Mouse (Mus musculus) right cerebral cortex, adult 18-20 months (tissue): ENCODE results near the gene Nceh1.

ENCODE experiments used
- DNase-seq: peaks from one replicate; pipeline ENCODE4 v3.0.0; 2022; ENCODE audit warnings: mixed read lengths

The Nceh1 gene

DNA sequence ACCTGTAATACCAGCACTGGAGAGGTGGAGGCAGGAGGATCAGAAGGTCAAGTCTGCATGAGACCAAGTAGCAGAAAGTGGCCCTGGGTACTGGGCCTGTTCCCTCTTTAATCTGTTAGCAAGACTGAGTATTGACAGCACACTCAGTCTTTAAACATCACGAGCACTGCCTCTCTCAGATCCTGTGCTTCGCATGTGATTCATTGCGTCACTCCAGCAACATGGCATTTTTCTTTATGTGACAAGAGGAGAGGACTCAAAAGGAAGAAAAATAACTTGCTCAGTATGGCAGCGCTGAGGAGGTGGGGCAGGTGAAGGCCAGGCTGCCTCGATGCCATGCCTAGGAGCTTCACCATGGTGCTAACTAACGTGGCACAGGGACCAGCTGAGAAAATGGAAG, 9.1 kb downstream of the Nceh1 start:
- DNase-seq, result no peak

GRCm38 (mm10) chr3:27193844-27194317, 11.1 kb downstream of the Nceh1 start:
- no peak for DNase-seq

DNA sequence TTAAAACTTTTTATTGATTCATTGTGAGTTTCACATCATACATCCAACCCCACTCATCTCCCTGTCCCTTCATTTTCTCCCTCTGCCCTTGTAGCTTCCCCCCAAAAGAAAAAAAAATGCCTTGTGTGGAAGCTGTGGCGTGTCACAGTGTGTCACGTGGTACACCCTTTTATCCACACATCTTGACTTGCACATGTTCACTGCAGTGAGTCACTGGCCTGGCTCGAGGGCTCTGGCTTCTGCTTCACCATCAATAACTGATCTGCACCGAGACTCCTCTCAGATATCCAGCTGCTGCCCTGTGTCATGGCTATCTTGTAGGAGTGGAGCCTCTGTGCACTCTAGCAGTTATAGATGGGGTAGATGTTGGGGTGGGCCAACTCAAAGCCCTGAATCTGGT, 12.4 kb downstream of the Nceh1 start:
- DNase-seq, result no peak

DNA sequence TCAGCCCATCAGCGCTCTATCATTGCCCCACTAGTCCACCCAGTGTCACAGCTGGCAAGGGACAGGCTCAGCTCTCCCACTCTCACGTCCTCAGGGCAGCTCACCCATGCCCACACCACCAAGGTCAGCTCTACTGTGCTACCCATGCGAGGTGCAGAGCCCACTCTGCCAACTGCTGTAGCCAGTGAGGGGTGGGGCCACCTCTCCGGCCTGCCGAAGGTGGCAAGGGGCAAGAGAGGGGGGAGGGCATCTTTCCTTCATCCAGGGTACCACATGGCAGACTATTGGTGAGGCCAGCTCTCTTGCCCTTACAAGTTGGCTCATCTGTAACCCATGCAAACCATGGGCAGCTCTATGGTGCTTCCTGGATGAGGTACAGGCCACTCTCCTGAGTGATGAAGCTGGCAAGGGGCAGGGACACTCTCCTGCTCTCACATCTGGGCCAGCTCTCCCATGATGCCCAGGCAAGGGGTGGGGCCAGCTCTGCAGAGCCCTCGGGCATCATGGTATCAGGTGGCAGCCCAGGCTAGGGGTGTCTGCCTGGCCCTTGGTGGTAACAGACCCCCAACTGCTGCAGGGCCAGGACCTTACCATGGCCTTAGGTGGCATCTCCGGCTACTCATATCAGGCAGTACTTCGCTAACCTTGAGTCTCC, 12.9 kb downstream of the Nceh1 start:
- DNase-seq, result no peak

DNA sequence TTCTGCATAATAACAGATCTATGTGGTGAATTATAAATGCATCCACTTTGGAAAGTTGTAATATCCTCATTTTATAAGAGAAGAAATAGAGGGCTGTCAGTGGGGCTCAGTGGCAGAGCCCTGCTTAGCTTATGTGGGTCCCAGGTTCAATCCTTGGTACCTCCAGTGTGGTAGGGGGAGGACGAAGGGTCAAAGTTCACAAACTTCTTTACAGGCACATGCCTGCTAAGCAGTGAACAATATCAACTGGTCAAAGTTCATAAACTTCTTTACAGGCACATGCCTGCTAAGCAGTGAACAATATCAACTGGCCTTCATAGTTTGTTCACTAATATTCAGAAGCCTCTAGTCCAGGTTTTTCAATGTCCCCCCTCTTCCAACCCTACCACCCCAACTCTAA, 13.8 kb downstream of the Nceh1 start:
- DNase-seq, result no peak

GRCm38 (mm10) chr3:27197816-27198215, 15.1 kb downstream of the Nceh1 start:
- DNase-seq, result no peak

DNA sequence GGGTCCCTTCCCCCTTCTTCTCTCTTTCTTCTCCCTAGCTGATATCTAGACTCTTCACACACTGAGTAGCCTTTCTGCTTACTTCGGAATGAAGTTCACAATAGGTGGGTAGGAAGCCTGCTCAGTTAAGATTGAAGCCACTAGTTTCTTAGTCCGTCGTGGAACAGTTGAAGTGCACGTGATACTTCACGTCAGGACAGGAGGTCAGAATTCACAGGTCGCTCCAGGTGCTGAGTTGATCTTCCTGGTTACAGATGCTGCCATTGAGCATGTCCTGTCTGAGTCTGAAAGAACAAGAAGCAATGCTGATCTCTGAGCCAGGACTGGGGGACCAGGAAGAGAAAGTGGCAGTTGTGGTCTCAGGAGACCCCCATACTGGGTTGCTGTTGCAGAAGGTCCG, 16.4 kb downstream of the Nceh1 start:
- DNase-seq, result no peak

GRCm38 (mm10) chr3:27201728-27202411, 19.1 kb downstream of the Nceh1 start:
- DNase-seq, result no peak

DNA sequence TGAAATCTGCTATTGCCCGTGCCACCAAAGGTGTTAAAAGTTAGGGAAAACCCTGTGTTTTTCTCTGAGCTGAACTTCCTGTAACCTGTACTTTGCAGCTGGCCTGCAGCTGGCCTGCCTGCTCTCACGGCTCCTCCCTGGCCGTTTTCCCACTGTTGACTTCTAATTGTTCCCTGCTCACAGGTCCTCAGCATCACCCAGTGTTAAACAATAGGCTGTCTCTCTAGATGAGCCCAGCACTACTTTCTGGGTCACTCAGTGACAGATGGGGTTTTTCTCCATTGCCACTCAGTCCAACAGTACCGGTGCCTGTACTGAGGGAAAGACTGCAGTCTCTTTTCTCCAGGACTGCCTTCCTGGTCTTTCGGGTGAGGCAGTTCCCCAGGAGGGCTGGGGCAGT, 22.3 kb downstream of the Nceh1 start:
- DNase-seq, result no peak

- DNase-seq, result no peak
Observed at GRCm38 (mm10) chr3:27205514-27206220, 22.9 kb downstream of the Nceh1 start.

DNA sequence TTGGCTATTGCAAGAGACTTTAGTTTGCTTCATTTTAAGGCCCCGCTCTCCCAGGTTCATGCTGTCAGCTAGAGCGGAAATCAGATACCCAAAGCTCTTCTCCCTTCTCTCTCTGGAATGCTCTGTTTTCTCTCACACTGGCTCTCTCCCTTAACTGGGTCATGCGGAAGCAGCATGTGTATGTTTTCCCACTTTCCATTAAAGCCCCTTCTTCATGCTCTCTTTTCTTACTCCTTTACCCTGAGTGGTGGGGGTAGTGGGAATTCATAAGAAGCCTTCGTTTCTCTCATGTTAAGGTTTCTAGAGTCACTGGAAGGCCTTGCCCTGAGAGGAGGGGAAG, 23.4 kb downstream of the Nceh1 start:
- no peak for DNase-seq

GRCm38 (mm10) chr3:27206577-27206976, 23.8 kb downstream of the Nceh1 start:
- no peak for DNase-seq

DNA sequence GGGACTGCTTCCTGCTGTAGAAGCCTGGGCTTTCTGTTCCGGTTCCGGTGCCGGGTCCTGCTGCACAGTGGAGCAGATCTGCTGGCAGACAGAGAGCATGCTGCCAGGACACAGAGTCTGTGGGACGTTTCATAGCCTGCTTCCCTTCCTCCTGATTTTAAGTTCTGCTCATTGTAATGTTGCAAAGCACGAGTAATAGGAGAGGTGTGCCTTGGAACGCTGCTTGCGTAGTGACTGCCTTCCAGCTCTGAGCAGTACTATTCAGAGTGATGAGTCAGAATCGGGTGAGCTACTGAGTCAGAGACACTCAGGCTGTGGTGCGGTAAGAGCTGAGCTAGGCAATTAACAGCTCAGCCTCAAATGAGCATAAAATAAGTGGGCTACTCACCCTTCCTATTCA, 26.9 kb downstream of the Nceh1 start:
- DNase-seq, result peak; percentile 83

GRCm38 (mm10) chr3:27210271-27210670, 27.5 kb downstream of the Nceh1 start:
- peak; percentile 24 for DNase-seq

- no peak for DNase-seq
Observed at GRCm38 (mm10) chr3:27214016-27214816, 31.5 kb downstream of the Nceh1 start.

DNA sequence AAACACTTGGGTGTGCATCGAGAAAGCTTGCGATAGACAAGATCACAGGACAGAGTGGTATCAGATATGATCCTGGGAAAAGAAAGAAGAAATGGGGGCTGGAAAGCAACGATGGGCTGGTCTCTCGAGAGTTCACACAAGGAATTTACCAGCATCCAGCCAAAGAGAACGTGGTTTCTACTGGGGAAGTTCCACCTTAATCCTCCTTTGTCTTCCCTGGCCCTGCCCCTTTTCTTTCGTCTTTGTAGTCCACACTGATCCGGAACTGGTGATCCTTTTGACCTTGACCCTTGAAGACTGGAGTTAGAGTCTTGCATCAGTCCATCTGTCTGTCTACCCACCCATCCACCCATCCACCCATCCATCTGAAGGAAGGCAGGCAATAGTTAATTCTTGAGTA, 34.6 kb downstream of the Nceh1 start:
- no peak for DNase-seq

DNA sequence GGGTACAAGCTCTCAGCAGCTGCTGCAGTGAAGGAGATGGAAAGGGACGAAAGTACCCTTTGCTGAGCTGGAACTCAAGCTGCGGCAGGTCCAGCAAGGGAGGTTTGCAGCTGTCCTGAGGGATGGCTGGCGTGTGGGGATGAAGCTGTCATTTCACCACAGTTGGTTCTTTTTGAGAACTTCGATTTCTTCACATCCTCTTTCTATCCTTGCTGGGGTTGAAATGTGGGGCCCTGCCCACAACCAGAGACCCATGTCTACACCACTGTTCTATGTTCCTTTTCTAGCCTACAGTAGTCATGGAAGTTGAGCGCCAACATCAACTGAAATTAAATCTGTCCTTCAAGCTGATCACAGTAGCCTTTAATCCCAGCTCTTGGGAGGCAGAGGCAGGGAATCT, 35.8 kb downstream of the Nceh1 start:
- no peak for DNase-seq

DNA sequence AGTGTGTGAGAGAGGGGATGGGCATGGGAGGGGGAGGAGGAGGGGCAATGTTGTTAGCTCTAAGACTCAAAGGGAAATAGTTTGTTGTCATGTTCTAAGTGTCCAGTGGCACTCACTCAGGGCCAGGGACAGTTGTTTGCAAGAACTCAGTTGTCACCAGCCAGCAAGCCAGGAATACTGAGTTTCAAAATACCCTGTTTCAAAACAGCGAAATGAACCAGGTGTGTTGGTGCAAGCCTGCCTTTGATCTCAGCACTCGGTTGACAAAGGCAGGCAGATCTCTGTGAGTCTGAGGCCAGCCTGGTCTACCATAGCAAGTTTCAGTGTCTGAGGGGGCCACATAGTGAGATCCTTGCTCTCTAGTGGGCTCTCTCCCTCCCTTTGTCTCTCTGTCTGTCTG, 39.3 kb downstream of the Nceh1 start:
- DNase-seq, result no peak

DNA sequence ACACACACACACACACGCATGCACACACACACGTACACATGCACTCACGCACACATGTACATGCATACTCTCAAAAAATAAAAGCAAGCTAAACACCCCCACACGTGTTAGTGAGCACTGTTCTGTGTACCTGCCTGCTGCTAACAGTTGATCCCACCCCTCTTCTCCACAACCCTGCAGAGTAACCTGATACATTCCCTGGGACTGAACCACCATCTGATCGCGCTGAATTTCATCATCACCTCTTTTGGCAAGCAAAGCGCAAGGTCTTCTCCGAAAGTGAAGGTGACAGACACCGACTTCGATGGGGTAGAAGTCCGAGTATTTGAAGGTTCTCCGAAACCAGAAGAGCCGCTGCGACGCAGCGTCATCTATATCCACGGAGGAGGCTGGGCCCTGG, 39.7 kb downstream of the Nceh1 start:
- DNase-seq, result no peak

DNA sequence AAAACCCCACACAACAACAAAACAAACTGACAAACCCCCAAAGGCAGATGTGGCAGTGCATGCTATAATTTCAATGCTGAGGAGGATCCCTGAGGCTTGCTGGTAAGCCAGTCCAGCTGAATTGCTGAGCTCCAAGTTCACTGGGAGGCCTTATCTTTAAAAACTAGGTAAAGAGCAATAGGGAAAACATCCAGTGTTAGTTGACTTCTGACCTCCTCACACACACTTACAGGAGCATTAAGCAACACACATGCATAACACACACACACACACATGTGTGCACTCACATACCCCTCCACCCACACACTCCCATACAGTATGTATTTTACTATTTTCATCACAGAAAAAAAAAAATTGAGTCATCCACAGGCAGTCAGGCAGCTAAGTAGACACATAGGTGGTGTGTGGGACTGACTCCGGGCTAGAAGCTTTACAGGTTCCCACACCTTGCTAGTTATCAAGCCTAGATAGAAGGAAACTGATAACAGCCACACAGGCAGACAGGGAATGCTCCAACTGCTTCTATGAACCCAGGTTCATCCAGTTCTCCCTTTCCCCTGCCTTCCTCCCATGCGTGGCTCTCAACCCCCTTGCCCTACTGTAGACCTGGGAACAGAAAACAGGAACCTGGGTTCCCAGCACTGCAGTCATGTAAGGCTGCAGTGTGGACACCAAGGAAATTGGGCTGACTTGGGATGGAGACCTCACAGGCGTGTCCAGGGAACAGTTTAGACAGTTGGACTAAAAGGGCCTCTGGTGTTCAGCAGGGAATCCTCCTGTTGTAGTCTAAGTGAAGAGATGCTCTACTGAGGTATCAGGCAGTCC, 45.1 kb downstream of the Nceh1 start:
- no peak for DNase-seq

DNA sequence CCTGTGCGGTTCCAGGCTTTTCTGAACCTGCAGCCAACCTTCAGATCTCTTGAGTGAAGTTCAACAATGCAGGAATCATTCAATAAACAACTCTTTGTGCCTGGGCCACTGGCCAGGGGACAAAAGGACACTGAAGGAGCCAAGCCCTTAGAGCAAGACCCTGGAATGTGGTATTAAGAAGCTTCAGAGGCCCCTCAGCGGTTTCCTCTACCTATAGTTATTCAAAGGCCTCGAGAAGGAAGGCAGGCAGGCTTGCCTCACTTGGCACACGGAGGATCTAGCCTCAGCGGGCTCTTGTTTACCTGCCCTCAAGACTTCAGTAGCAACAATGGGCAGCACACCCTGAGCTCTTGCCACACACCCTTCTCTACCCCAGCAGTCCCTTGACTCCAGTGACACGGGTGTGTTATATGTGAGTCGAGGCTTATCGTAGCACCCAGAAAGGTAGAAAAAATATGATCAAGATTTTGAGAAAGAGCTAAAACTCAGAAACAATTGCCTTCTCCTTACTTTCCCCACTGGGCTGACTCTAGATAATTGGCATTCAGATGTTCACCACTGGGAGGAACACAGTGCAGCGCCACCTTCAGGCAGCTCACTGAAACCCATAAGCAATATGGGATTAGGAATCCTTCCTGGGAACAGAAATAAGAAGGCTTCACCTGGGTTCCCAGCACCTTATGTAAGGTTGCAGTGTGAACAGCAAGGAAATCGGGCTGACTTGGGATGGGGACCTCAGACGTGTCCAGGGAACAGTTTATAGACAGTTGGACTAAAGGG, 46.0 kb downstream of the Nceh1 start:
- no peak for DNase-seq

- no peak for DNase-seq
Observed at GRCm38 (mm10) chr3:27233361-27233760, 50.6 kb downstream of the Nceh1 start.
